In genomic region chr17:33032900-33033891, GRCm38 (mm10) we compare ENCODE assay signal across 8 mouse cellular contexts. TPM values are rescaled to one million over a fixed set of nuclear protein-coding genes. Genes with fewer than 3 reads are reported as not detected.
A peak's percentile ranks its signal among the peaks of the same experiment; 100 is the strongest.
DNase-seq lines count a peak whose midpoint lies in the region; ATAC-seq and TF ChIP-seq lines count a peak whose summit lies in the region.

Gene Zfp763 (minus strand): TSS chr17:33033402.

- peaks cover 0 to 6% of the 10 kb centered on the region in 2 experiments; a peak in 3 of 4 replicates for H3K27me3 ChIP-seq in MEL (ENCODE audit: control insufficient read depth in 1 of 2, insufficient read depth in 2 of 2, low read length in 2 of 2)
- no peaks in the 10 kb centered on the region for H3K27me3 ChIP-seq in forebrain, embryonic 16.5 days (replicated peaks; ENCODE audit: control insufficient read depth, insufficient read depth, low read length)
- H3K27me3 ChIP-seq in lung, embryonic 14.5 days (ENCODE audit: insufficient read depth, low read length) = no peaks in the 10 kb centered on the region
- no peaks in the 10 kb centered on the region for H3K27me3 ChIP-seq in thymus, adult 2 months (ENCODE audit: control insufficient read depth, insufficient read depth, low read length)

- no peak for TF ChIP-seq EP300 in MEL (IDR thresholded peaks at IDR 0.05; ENCODE audit: low read depth in 1 of 2, low read length in 2 of 2)

- TF ChIP-seq CTCF in MEL (IDR thresholded peaks at IDR 0.05 in 2 of 3, conservative IDR thresholded peaks at IDR 0.05 in 1 of 3; ENCODE audit: control insufficient read depth in 1 of 3, insufficient read depth in 1 of 3, low read depth in 2 of 3, low read length in 3 of 3, poor library complexity in 1 of 3, severe bottlenecking in 1 of 3) = no peak
- TF ChIP-seq CTCF in layer of hippocampus, adult 2 months (conservative IDR thresholded peaks at IDR 0.05) = peak; percentile 33
- peak; percentile 22; the same call in 1 of the 2 replicates for TF ChIP-seq CTCF in lung, embryonic 14.5 days (IDR thresholded peaks at IDR 0.05; ENCODE audit: low read depth)
- no peak for TF ChIP-seq CTCF in olfactory bulb, adult 2 months (IDR thresholded peaks at IDR 0.05; ENCODE audit: insufficient read depth, low read depth, low read length)
- TF ChIP-seq CTCF in thymus, adult 2 months (IDR thresholded peaks at IDR 0.05; ENCODE audit: borderline replicate concordance, control insufficient read depth, extremely low read depth, insufficient read depth, low read length, poor library complexity) = no peak

- 2% methylated on average over 27 of the region's 27 CpGs for WGBS in forebrain, embryonic 16.5 days
- WGBS in lung, embryonic 14.5 days = 2% methylated on average over 27 of the region's 27 CpGs
- WGBS in olfactory bulb, adult 2 months = under 1% methylated on average over 27 of the region's 27 CpGs
- 4% methylated on average over 27 of the region's 27 CpGs for WGBS in thymus, adult 2 months

- no peaks in the 10 kb centered on the region; the same call in none of the 2 replicates for H3K79me2 ChIP-seq in MEL (ENCODE audit: control insufficient read depth, insufficient read depth, low read length, poor library complexity)

- H3K4me2 ChIP-seq in forebrain, embryonic 16.5 days (ENCODE audit: low read length) = peak within 1 kb of the TSS; percentile 59
- H3K4me2 ChIP-seq in lung, embryonic 14.5 days = peak within 1 kb of the TSS; percentile 63

- peak within 1 kb of the TSS; percentile 28 for H3K27ac ChIP-seq in MEL (ENCODE audit: control insufficient read depth, low read depth, low read length)
- peak within 1 kb of the TSS; percentile 89 for H3K27ac ChIP-seq in forebrain, embryonic 16.5 days (ENCODE audit: low read length)
- peak within 1 kb of the TSS; percentile 87 for H3K27ac ChIP-seq in layer of hippocampus, adult 2 months
- H3K27ac ChIP-seq in lung, embryonic 14.5 days (ENCODE audit: low read depth) = peak within 1 kb of the TSS; percentile 86
- peak within 1 kb of the TSS; percentile 88 for H3K27ac ChIP-seq in olfactory bulb, adult 2 months (ENCODE audit: insufficient read depth, low read depth, low read length)
- H3K27ac ChIP-seq in thymus, adult 2 months (ENCODE audit: control insufficient read depth, insufficient read depth, low read length) = no peak within 1 kb of the TSS

- 0 out of 4 replicates have a peak, but pooled peaks cover 0 to 2% of the 10 kb centered on the region in 2 experiments for H3K4me1 ChIP-seq in MEL (ENCODE audit: control insufficient read depth in 1 of 2, insufficient read depth in 2 of 2, low read length in 2 of 2)
- H3K4me1 ChIP-seq in forebrain, embryonic 16.5 days (replicated peaks; ENCODE audit: control insufficient read depth, insufficient read depth, low read length) = peaks cover 11% of the 10 kb centered on the region; the same call in 1 of the 2 replicates
- no peaks in the 10 kb centered on the region for H3K4me1 ChIP-seq in lung, embryonic 14.5 days (ENCODE audit: insufficient read depth)
- no peaks in the 10 kb centered on the region for H3K4me1 ChIP-seq in olfactory bulb, adult 2 months (ENCODE audit: control insufficient read depth, insufficient read depth, low read length)
- no peaks in the 10 kb centered on the region for H3K4me1 ChIP-seq in thymus, adult 2 months (replicated peaks; ENCODE audit: control insufficient read depth, insufficient read depth, low read length)

- peaks cover 0 to 2% of the 10 kb centered on the region in 2 experiments; a peak in 1 of 4 replicates for H3K36me3 ChIP-seq in MEL (ENCODE audit: control insufficient read depth in 1 of 2, insufficient read depth in 2 of 2, low read length in 2 of 2)
- no peaks in the 10 kb centered on the region for H3K36me3 ChIP-seq in forebrain, embryonic 16.5 days (ENCODE audit: control insufficient read depth, insufficient read depth)
- H3K36me3 ChIP-seq in lung, embryonic 14.5 days (ENCODE audit: insufficient read depth) = no peaks in the 10 kb centered on the region
- H3K36me3 ChIP-seq in thymus, adult 2 months (ENCODE audit: control insufficient read depth, insufficient read depth, low read length) = no peaks in the 10 kb centered on the region

- H3K9ac ChIP-seq in MEL (ENCODE audit: control insufficient read depth, low read depth, low read length, poor library complexity, severe bottlenecking) = peak within 1 kb of the TSS; percentile 80
- H3K9ac ChIP-seq in forebrain, embryonic 16.5 days (replicated peaks; ENCODE audit: low read depth, low read length) = peak within 1 kb of the TSS; percentile 80
- peak within 1 kb of the TSS; percentile 82 for H3K9ac ChIP-seq in lung, embryonic 14.5 days

- DNase-seq in MEL (ENCODE audit: low read depth, low spot score) = peak; percentile 87
- DNase-seq in cerebellum, adult 18-20 months = peak; percentile 82 to 83
- peak; percentile 68 to 77 for DNase-seq in heart, postnatal 36 days
- DNase-seq in layer of hippocampus, adult 2 months (ENCODE audit: low spot score in 2 of 2) = peak; percentile 77 to 84
- peak; percentile 92 for DNase-seq in lung, embryonic 14.5 days
- peak; percentile 71 for DNase-seq in thymus, adult 2 months

- TF ChIP-seq POLR2A in MEL (IDR thresholded peaks at IDR 0.05; ENCODE audit: control insufficient read depth in 1 of 2, insufficient read depth in 1 of 2, low read depth in 1 of 2, low read length in 2 of 2, poor library complexity in 1 of 2) = peak; percentile 25 to 51; a peak in 1 of 4 replicates
- TF ChIP-seq POLR2A in olfactory bulb, adult 2 months (IDR thresholded peaks at IDR 0.05; ENCODE audit: insufficient read depth, low read depth, low read length) = no peak
- no peak for TF ChIP-seq POLR2A in thymus, adult 2 months (IDR thresholded peaks at IDR 0.05; ENCODE audit: control insufficient read depth, extremely low read depth, insufficient read depth, low read length, poor library complexity)

- no peak for TF ChIP-seq RAD21 in MEL (IDR thresholded peaks at IDR 0.05; ENCODE audit: low read depth, low read length)

- peak; percentile 99 for ATAC-seq in forebrain, embryonic 16.5 days
- peak; percentile 99 for ATAC-seq in lung, embryonic 14.5 days (ENCODE audit: insufficient read depth)

- intact Hi-C loops in heart, postnatal 36 days (cut with DNase I) = no loop called here

- no peaks in the 10 kb centered on the region for H3K9me3 ChIP-seq in MEL (replicated peaks; ENCODE audit: insufficient read depth, low read length)
- H3K9me3 ChIP-seq in forebrain, embryonic 16.5 days (ENCODE audit: control insufficient read depth, low read length) = no peaks in the 10 kb centered on the region
- no peaks in the 10 kb centered on the region for H3K9me3 ChIP-seq in lung, embryonic 14.5 days (ENCODE audit: low read depth, low read length)

- H3K4me3 ChIP-seq in MEL (ENCODE audit: control insufficient read depth in 1 of 2, insufficient read depth in 1 of 2, low read depth in 2 of 2, low read length in 2 of 2) = peak within 1 kb of the TSS; percentile 82 to 96
- peak within 1 kb of the TSS; percentile 78 for H3K4me3 ChIP-seq in forebrain, embryonic 16.5 days (replicated peaks; ENCODE audit: low read length)
- peak within 1 kb of the TSS; percentile 70 for H3K4me3 ChIP-seq in layer of hippocampus, adult 2 months
- peak within 1 kb of the TSS; percentile 78 for H3K4me3 ChIP-seq in lung, embryonic 14.5 days (ENCODE audit: low read depth, low read length)
- peak within 1 kb of the TSS; percentile 75 for H3K4me3 ChIP-seq in olfactory bulb, adult 2 months (ENCODE audit: insufficient read depth, low read depth, low read length)
- peak within 1 kb of the TSS; percentile 64 for H3K4me3 ChIP-seq in thymus, adult 2 months (ENCODE audit: control insufficient read depth, insufficient read depth, low read length)

TF ChIP-seq in MEL, 35 proteins besides CTCF, POLR2A, EP300 and RAD21:
- TF ChIP-seq MXI1 (IDR thresholded peaks at IDR 0.05; ENCODE audit: low read depth, low read length) (no peak), HCFC1 (IDR thresholded peaks at IDR 0.05; ENCODE audit: low read depth, low read length) (peak; percentile 57; the same call in 1 of the 2 replicates), E2F4 (IDR thresholded peaks at IDR 0.05; ENCODE audit: borderline replicate concordance, low read depth, low read length) (no peak), MYC (IDR thresholded peaks at IDR 0.05; ENCODE audit: low read depth, low read length) (no peak), GATA1 (IDR thresholded peaks at IDR 0.05; ENCODE audit: low read depth, low read length) (peak; percentile 54; the same call in 1 of the 2 replicates), ZMIZ1 (IDR thresholded peaks at IDR 0.05; ENCODE audit: low read depth, low read length) (no peak), MAX (IDR thresholded peaks at IDR 0.05; ENCODE audit: low read length) (no peak), BHLHE40 (IDR thresholded peaks at IDR 0.05; ENCODE audit: borderline replicate concordance, low read depth, low read length) (no peak), NRF1 (IDR thresholded peaks at IDR 0.05; ENCODE audit: insufficient read depth, low read depth, low read length, poor library complexity, severe bottlenecking) (no peak), JUND (IDR thresholded peaks at IDR 0.05; ENCODE audit: low read depth, low read length) (no peak), USF1 (IDR thresholded peaks at IDR 0.05; ENCODE audit: low read depth, low read length) (no peak), TAL1 (IDR thresholded peaks at IDR 0.05; ENCODE audit: low read length) (no peak), ZC3H11A (IDR thresholded peaks at IDR 0.05; ENCODE audit: low read depth, low read length) (no peak), USF2 (IDR thresholded peaks at IDR 0.05; ENCODE audit: borderline replicate concordance in 1 of 2, insufficient read depth in 1 of 2, low read depth in 1 of 2, low read length in 2 of 2) (no peak), SIN3A (IDR thresholded peaks at IDR 0.05; ENCODE audit: low read length) (peak; percentile 8; the same call in 1 of the 2 replicates), GABPA (IDR thresholded peaks at IDR 0.05; ENCODE audit: low read depth, low read length) (no peak), TCF12 (IDR thresholded peaks at IDR 0.05; ENCODE audit: low read depth, low read length) (no peak), TBP (IDR thresholded peaks at IDR 0.05; ENCODE audit: low read depth, low read length) (0 out of 2 replicates have a peak, but pooled peaks have one; percentile 22)

RNA-seq across cellular contexts. Expression of gene Zfp763, which starts in this region (rescaled TPM):
- total RNA-seq in MEL (2012; rRNA removed) = 1.4 and 1.5 TPM in 2 replicates
- polyA plus RNA-seq in MEL (2012; ENCODE audit: insufficient read depth in 1 of 2, insufficient read length in 2 of 2, low read depth in 1 of 2, low replicate concordance in 2 of 2, missing spikeins in 1 of 2) = 1 to 10 TPM in 1 of 2 experiments, not detected in 1; 1.3 TPM
- polyA plus RNA-seq in forebrain, embryonic 16.5 days (2015; fragmentation: Nextera tagmentation; extraction: Ambion mirVana) = 32.1 and 34.6 TPM in 2 replicates
- total RNA-seq in heart, postnatal 36 days (2021) = 1 to 10 TPM; 4.1 to 5.3 TPM
- total RNA-seq in layer of hippocampus, adult 2 months (2021) = 10 to 100 TPM; 19.3 to 21.9 TPM
- 14.6 and 16.9 TPM in 2 replicates for polyA plus RNA-seq in lung, embryonic 14.5 days (2014; fragmentation: Nextera tagmentation; extraction: Ambion mirVana)
- polyA plus RNA-seq in olfactory bulb, adult 2 months (2012; ENCODE audit: insufficient read depth, insufficient read length, low replicate concordance, missing spikeins) = not detected in 2 replicates
- 1.1 and 1.2 TPM in 2 replicates for polyA plus RNA-seq in thymus, adult 2 months (2012; rRNA removed)

Comparison
In these comparisons a context has a peak if more than half of its experiments do, and no peak if none do; other contexts are left out.
1. CTCF ChIP-seq: peak in layer of hippocampus, adult 2 months (single experiment) and lung, embryonic 14.5 days (single experiment); none in MEL (0 of 3), olfactory bulb, adult 2 months (single experiment) and thymus, adult 2 months (single experiment).
2. POLR2A ChIP-seq: peak in MEL (2 of 2); none in olfactory bulb, adult 2 months (single experiment) and thymus, adult 2 months (single experiment).
3. Peak in every context shown above with its lines, with median percentiles within 50 percentile points of each other: DNase-seq, H3K4me3 ChIP-seq and H3K9ac ChIP-seq.